Mouse (Mus musculus): ENCODE data around the gene Raver1. TPM values are rescaled to one million over a fixed set of nuclear protein-coding genes. Genes with fewer than 3 reads are reported as not detected.
A peak's percentile ranks its signal among the peaks of the same experiment; 100 is the strongest.

Gene Raver1
- polyA plus RNA-seq (2015; fragmentation: Nextera tagmentation; extraction: Ambion mirVana) = 37.4 and 38.8 TPM in 2 replicates

GRCm38 (mm10) chr9:21091707-21092320, at the start of gene Raver1, which contains the start of gene Gm38431:
Gene Raver1, minus strand, starts transcription at chr9:21092008.
Gene Gm38431, minus strand, starts transcription at chr9:21091997.
- Histone ChIP-seq H3K9me3 (ENCODE audit: control insufficient read depth, low read length) (no peaks in the 10 kb centered on the region), H3K36me3 (ENCODE audit: control insufficient read depth, insufficient read depth) (peaks cover 21% of the 10 kb centered on the region)
- under 1% methylated on average over 54 of the region's 54 CpGs for WGBS

GRCm38 (mm10) chr9:21138386-21138785, 46.6 kb upstream of the Raver1 start:
- no peaks in the 10 kb centered on the region for H3K27me3 ChIP-seq (replicated peaks; ENCODE audit: control insufficient read depth, insufficient read depth, low read length)
- ATAC-seq = no peak
- no peaks in the 10 kb centered on the region for H3K9me3 ChIP-seq (ENCODE audit: control insufficient read depth, low read length)
- 85% methylated on average over 4 of the region's 4 CpGs for WGBS
- peaks cover 33% of the 10 kb centered on the region for H3K36me3 ChIP-seq (ENCODE audit: control insufficient read depth, insufficient read depth)
- no peak overlapping the region for H3K4me2 ChIP-seq (ENCODE audit: low read length)
- H3K4me1 ChIP-seq (replicated peaks; ENCODE audit: control insufficient read depth, insufficient read depth, low read length) = no peaks in the 10 kb centered on the region
- no peak overlapping the region for H3K27ac ChIP-seq (ENCODE audit: low read length)
- H3K4me3 ChIP-seq (replicated peaks; ENCODE audit: low read length) = no peak overlapping the region
- H3K9ac ChIP-seq (replicated peaks; ENCODE audit: low read depth, low read length) = no peak overlapping the region

More at GRCm38 (mm10) chr9:21091707-21092320, at the start of gene Raver1, which contains the start of gene Gm38431:
- ATAC-seq = peak; percentile 100
- H3K4me2 ChIP-seq (ENCODE audit: low read length) = peak within 1 kb of the TSS; percentile 85
- H3K4me1 ChIP-seq (replicated peaks; ENCODE audit: control insufficient read depth, insufficient read depth, low read length) = peaks cover 20% of the 10 kb centered on the region
- H3K9ac ChIP-seq (replicated peaks; ENCODE audit: low read depth, low read length) = peak within 1 kb of the TSS; percentile 81
- peak within 1 kb of the TSS; percentile 80 for H3K4me3 ChIP-seq (replicated peaks; ENCODE audit: low read length)
- no peaks in the 10 kb centered on the region for H3K27me3 ChIP-seq (replicated peaks; ENCODE audit: control insufficient read depth, insufficient read depth, low read length)
- H3K27ac ChIP-seq (ENCODE audit: low read length) = peak within 1 kb of the TSS; percentile 87

DNA sequence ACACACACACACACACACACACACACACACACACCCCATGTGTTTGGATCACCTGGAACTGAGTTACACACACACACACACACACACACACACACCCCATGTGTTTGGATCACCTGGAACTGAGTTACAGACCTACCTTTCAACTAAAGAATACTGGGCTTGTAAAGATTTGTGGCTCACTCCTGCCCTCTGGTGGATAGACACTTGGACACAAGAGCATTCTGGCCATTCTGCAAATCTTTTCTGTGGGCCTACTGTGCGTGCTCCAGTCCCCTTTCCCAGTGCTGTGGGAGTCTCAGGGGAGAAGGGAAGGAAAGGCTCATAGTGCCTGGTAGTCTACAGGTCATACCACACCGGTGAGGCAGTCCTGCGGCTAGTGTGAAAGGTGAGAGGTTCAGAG, 45.4 kb upstream of the Raver1 start:
- Histone ChIP-seq H3K4me1 (replicated peaks; ENCODE audit: control insufficient read depth, insufficient read depth, low read length) (no peaks in the 10 kb centered on the region), H3K27me3 (replicated peaks; ENCODE audit: control insufficient read depth, insufficient read depth, low read length) (no peaks in the 10 kb centered on the region), H3K27ac (ENCODE audit: low read length) (no peak overlapping the region), H3K9ac (replicated peaks; ENCODE audit: low read depth, low read length) (no peak overlapping the region), H3K4me3 (replicated peaks; ENCODE audit: low read length) (no peak overlapping the region), H3K4me2 (ENCODE audit: low read length) (no peak overlapping the region), H3K36me3 (ENCODE audit: control insufficient read depth, insufficient read depth) (peaks cover 25% of the 10 kb centered on the region), H3K9me3 (ENCODE audit: control insufficient read depth, low read length) (no peaks in the 10 kb centered on the region)
- WGBS = 54% methylated on average over 3 of the region's 3 CpGs
- ATAC-seq = peak; percentile 43; the same call in 1 of the 2 replicates

DNA sequence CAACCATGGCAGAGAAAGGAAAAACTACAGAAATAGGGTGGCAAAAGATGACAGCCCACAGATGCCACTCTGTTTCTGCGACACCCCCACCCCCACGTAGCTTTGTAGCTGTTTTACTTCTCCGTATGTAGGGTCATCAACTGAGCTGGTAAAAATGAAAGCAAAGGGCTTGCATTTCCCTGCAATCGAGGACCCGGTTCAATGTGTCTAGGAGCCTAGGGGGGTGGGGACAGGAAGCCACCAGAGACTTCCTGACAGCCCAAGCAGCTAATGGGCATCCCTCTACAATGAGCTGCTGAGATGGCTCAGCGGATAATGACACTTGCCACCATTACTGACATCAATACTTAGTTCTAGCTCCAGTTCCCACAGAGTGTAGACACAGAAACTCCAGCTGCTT, 44.6 kb upstream of the Raver1 start:
- Histone ChIP-seq H3K27me3 (replicated peaks; ENCODE audit: control insufficient read depth, insufficient read depth, low read length) (no peaks in the 10 kb centered on the region), H3K4me1 (replicated peaks; ENCODE audit: control insufficient read depth, insufficient read depth, low read length) (peaks cover 3% of the 10 kb centered on the region; the same call in 1 of the 2 replicates), H3K36me3 (ENCODE audit: control insufficient read depth, insufficient read depth) (peaks cover 24% of the 10 kb centered on the region), H3K9me3 (ENCODE audit: control insufficient read depth, low read length) (no peaks in the 10 kb centered on the region), H3K9ac (replicated peaks; ENCODE audit: low read depth, low read length) (no peak overlapping the region), H3K27ac (ENCODE audit: low read length) (no peak overlapping the region), H3K4me3 (replicated peaks; ENCODE audit: low read length) (no peak overlapping the region), H3K4me2 (ENCODE audit: low read length) (no peak overlapping the region)
- no peak for ATAC-seq
- 82% methylated on average over 6 of the region's 6 CpGs for WGBS

DNA sequence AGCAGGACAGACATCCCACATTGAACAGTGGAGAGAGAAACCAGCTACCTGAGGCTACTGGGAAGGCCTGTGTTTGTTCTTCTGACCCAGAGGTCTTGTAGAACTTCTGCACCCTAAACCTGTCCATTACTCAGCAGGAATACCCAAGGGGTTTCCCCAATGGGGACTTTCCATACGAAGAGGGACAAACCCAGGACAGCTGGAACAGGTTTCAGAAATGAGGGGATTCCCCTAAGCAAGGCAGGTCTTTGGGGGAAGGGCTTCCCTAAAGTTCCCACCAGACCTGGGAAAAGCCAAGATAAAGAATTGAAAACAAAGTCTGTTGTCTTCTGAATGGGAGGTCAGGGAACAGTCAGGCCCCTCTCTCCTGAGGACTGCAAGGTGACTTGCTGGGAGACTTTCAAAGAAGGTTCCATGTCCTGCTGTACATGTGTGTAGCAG, 44.2 kb upstream of the Raver1 start:
- 88% methylated on average over 1 of the region's 1 CpGs for WGBS
- Histone ChIP-seq H3K9me3 (ENCODE audit: control insufficient read depth, low read length) (no peaks in the 10 kb centered on the region), H3K27ac (ENCODE audit: low read length) (no peak overlapping the region), H3K4me1 (replicated peaks; ENCODE audit: control insufficient read depth, insufficient read depth, low read length) (peaks cover 3% of the 10 kb centered on the region; the same call in 1 of the 2 replicates), H3K9ac (replicated peaks; ENCODE audit: low read depth, low read length) (no peak overlapping the region), H3K4me2 (ENCODE audit: low read length) (no peak overlapping the region), H3K4me3 (replicated peaks; ENCODE audit: low read length) (no peak overlapping the region), H3K36me3 (ENCODE audit: control insufficient read depth, insufficient read depth) (peaks cover 19% of the 10 kb centered on the region), H3K27me3 (replicated peaks; ENCODE audit: control insufficient read depth, insufficient read depth, low read length) (no peaks in the 10 kb centered on the region)
- no peak for ATAC-seq

GRCm38 (mm10) chr9:21135329-21135890, 43.6 kb upstream of the Raver1 start:
- Histone ChIP-seq H3K4me2 (ENCODE audit: low read length) (no peak overlapping the region), H3K9ac (replicated peaks; ENCODE audit: low read depth, low read length) (no peak overlapping the region), H3K9me3 (ENCODE audit: control insufficient read depth, low read length) (no peaks in the 10 kb centered on the region), H3K4me1 (replicated peaks; ENCODE audit: control insufficient read depth, insufficient read depth, low read length) (peaks cover 7% of the 10 kb centered on the region), H3K27ac (ENCODE audit: low read length) (no peak overlapping the region), H3K36me3 (ENCODE audit: control insufficient read depth, insufficient read depth) (peaks cover 14% of the 10 kb centered on the region), H3K27me3 (replicated peaks; ENCODE audit: control insufficient read depth, insufficient read depth, low read length) (no peaks in the 10 kb centered on the region), H3K4me3 (replicated peaks; ENCODE audit: low read length) (no peak overlapping the region)
- ATAC-seq = no peak
- 65% methylated on average over 4 of the region's 4 CpGs for WGBS

- H3K4me3 ChIP-seq (replicated peaks; ENCODE audit: low read length) = no peak overlapping the region
- no peak for ATAC-seq
- peaks cover 8% of the 10 kb centered on the region; the same call in 1 of the 2 replicates for H3K36me3 ChIP-seq (ENCODE audit: control insufficient read depth, insufficient read depth)
- H3K27ac ChIP-seq (ENCODE audit: low read length) = no peak overlapping the region
- no peak overlapping the region for H3K4me2 ChIP-seq (ENCODE audit: low read length)
- no peaks in the 10 kb centered on the region for H3K27me3 ChIP-seq (replicated peaks; ENCODE audit: control insufficient read depth, insufficient read depth, low read length)
- no peak overlapping the region for H3K9ac ChIP-seq (replicated peaks; ENCODE audit: low read depth, low read length)
- WGBS = 76% methylated on average over 9 of the region's 9 CpGs
- H3K9me3 ChIP-seq (ENCODE audit: control insufficient read depth, low read length) = no peaks in the 10 kb centered on the region
- peaks cover 9% of the 10 kb centered on the region for H3K4me1 ChIP-seq (replicated peaks; ENCODE audit: control insufficient read depth, insufficient read depth, low read length)
These were observed 43.0 kb upstream of the Raver1 start for GRCm38 (mm10) chr9:21134595-21135328.

DNA sequence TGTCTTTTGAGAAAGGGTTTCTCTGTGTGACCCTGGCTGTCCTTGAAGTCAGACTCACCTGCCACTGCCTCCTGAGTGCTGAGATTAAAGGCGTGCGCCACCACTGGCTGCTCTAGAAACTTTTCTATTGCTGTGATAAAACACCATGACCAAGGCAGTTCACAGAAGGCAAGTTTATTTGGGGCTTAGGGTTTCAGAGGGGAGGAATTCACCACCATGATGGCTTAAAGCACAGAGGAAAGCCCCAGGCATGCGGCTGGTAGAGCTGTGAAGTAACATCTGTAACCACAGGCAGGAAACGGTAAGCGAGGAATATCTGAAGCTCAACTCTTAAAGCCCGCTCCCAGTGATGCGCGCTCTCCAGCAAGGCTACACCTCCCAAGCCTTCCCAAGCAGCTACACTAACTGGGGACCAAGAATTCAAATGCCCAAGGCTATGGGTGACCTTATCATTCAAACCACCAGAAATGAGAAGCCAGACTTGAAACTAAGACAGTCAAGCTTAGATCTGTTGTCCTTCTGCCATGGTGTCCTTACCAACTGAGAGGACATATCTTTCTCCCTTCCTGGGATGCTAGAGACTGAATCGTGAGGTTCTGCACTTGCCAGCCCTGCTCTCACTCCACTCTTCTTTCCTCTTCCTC, 41.4 kb upstream of the Raver1 start:
- H3K27ac ChIP-seq (ENCODE audit: low read length) = no peak overlapping the region
- H3K9ac ChIP-seq (replicated peaks; ENCODE audit: low read depth, low read length) = no peak overlapping the region
- WGBS = 89% methylated on average over 9 of the region's 9 CpGs
- no peak overlapping the region for H3K4me3 ChIP-seq (replicated peaks; ENCODE audit: low read length)
- no peak for ATAC-seq
- no peaks in the 10 kb centered on the region for H3K9me3 ChIP-seq (ENCODE audit: control insufficient read depth, low read length)
- H3K36me3 ChIP-seq (ENCODE audit: control insufficient read depth, insufficient read depth) = peaks cover 2% of the 10 kb centered on the region; the same call in 1 of the 2 replicates
- H3K27me3 ChIP-seq (replicated peaks; ENCODE audit: control insufficient read depth, insufficient read depth, low read length) = no peaks in the 10 kb centered on the region
- peaks cover 9% of the 10 kb centered on the region for H3K4me1 ChIP-seq (replicated peaks; ENCODE audit: control insufficient read depth, insufficient read depth, low read length)
- no peak overlapping the region for H3K4me2 ChIP-seq (ENCODE audit: low read length)

Measured in forebrain, embryonic 16.5 days (tissue).